In genomic region chr2:155742931-155743337, GRCm38 (mm10) we compare ENCODE assay signal across 9 mouse cellular contexts. TPM values are rescaled to one million over a fixed set of nuclear protein-coding genes. Genes with fewer than 3 reads are reported as not detected.
DNase-seq lines count a peak whose midpoint lies in the region; ATAC-seq lines count a peak whose summit lies in the region.
"Had no signal": no experiment of that assay in that cellular context is flagged by ENCODE, and none has a peak within 500 bp of the region (broad histone marks: within the 10 kb centered on the region; RNA-seq: fewer than 3 reads in every experiment).

No protein-coding gene starts in this region.

- 36% methylated on average over 12 of the region's 12 CpGs for WGBS in lung, embryonic 16.5 days
- WGBS in forebrain, embryonic 12.5 days, result 86% methylated on average over 12 of the region's 12 CpGs

- peak; percentile 63 for DNase-seq in MEL-GATA-1-ER (ENCODE audit: extremely low read depth, low read depth)
- peak; percentile 83 for DNase-seq in adrenal gland, postnatal 14 days
- peak; percentile 74 for DNase-seq in kidney, adult 11 months
- no peak for DNase-seq in embryo, embryonic 11 days

- H3K9ac ChIP-seq in lung, embryonic 16.5 days (ENCODE audit: low read length), result no peak overlapping the region
- no peak overlapping the region for H3K9ac ChIP-seq in forebrain, embryonic 12.5 days
- H3K9ac ChIP-seq: limb, embryonic 12.5 days had no signal

- no peak overlapping the region for H3K4me2 ChIP-seq in lung, embryonic 16.5 days (ENCODE audit: low read depth, low read length)
- no peak overlapping the region for H3K4me2 ChIP-seq in forebrain, embryonic 12.5 days
- H3K4me2 ChIP-seq: limb, embryonic 12.5 days had no signal

- peaks cover 6% of the 10 kb centered on the region; the same call in 1 of the 2 replicates for H3K4me1 ChIP-seq in lung, embryonic 16.5 days (replicated peaks; ENCODE audit: control insufficient read depth, insufficient read depth, low read length)
- no peaks in the 10 kb centered on the region for H3K4me1 ChIP-seq in forebrain, embryonic 12.5 days
- H3K4me1 ChIP-seq: limb, embryonic 12.5 days had no signal

- H3K27me3 ChIP-seq in lung, embryonic 16.5 days (ENCODE audit: control insufficient read depth, insufficient read depth, low read depth, low read length), result no peaks in the 10 kb centered on the region
- H3K27me3 ChIP-seq in forebrain, embryonic 12.5 days, result no peaks in the 10 kb centered on the region
- H3K27me3 ChIP-seq: limb, embryonic 12.5 days had no signal

- ATAC-seq in lung, embryonic 16.5 days (ENCODE audit: low read depth), result peak; percentile 92
- no peak for ATAC-seq in activated CD4-positive, CD25-positive, alpha-beta regulatory T cell, adult 4 months
- no peak for ATAC-seq in forebrain, embryonic 12.5 days (ENCODE audit: low FRiP score)

- no peak overlapping the region for H3K4me3 ChIP-seq in lung, embryonic 16.5 days (ENCODE audit: low read length)
- no peak overlapping the region for H3K4me3 ChIP-seq in forebrain, embryonic 12.5 days (replicated peaks)
- H3K4me3 ChIP-seq: limb, embryonic 12.5 days had no signal

- no peaks in the 10 kb centered on the region for H3K36me3 ChIP-seq in lung, embryonic 16.5 days (ENCODE audit: control insufficient read depth, insufficient read depth, low read length)
- no peaks in the 10 kb centered on the region for H3K36me3 ChIP-seq in forebrain, embryonic 12.5 days (replicated peaks)
- H3K36me3 ChIP-seq: limb, embryonic 12.5 days had no signal

- H3K9me3 ChIP-seq in lung, embryonic 16.5 days (ENCODE audit: control insufficient read depth, low read length), result no peaks in the 10 kb centered on the region
- no peaks in the 10 kb centered on the region for H3K9me3 ChIP-seq in forebrain, embryonic 12.5 days
- H3K9me3 ChIP-seq: limb, embryonic 12.5 days had no signal

- peak overlapping the region; percentile 84 for H3K27ac ChIP-seq in lung, embryonic 16.5 days (ENCODE audit: low read length)
- H3K27ac ChIP-seq in forebrain, embryonic 12.5 days, result no peak overlapping the region
- H3K27ac ChIP-seq: limb, embryonic 12.5 days had no signal

RNA-seq across cellular contexts. Expression of gene Gm17581, which starts 7.3 kb away (rescaled TPM):
- total RNA-seq in adrenal gland, postnatal 14 days (2021), result not detected in 2 replicates
- not detected in 2 replicates for polyA plus RNA-seq in lung, embryonic 16.5 days (2015; fragmentation: Nextera tagmentation; extraction: Ambion mirVana)
- polyA plus RNA-seq in activated CD4-positive, CD25-positive, alpha-beta regulatory T cell, adult 4 months (2017; shearing (Covaris generic)), result not detected
- not detected in 2 replicates for polyA plus RNA-seq in forebrain, embryonic 12.5 days (2016; fragmentation: Nextera tagmentation; extraction: Ambion mirVana)
- polyA plus RNA-seq: limb, embryonic 12.5 days; small intestine, adult 2 months had no signal

RNA-seq across cellular contexts. Expression of gene Procr, which starts 8.0 kb away (rescaled TPM):
- total RNA-seq in adrenal gland, postnatal 14 days (2021), result 38.3 and 52.9 TPM in 2 replicates
- polyA plus RNA-seq in lung, embryonic 16.5 days (2015; fragmentation: Nextera tagmentation; extraction: Ambion mirVana), result 16.3 and 16.8 TPM in 2 replicates
- polyA plus RNA-seq in activated CD4-positive, CD25-positive, alpha-beta regulatory T cell, adult 4 months (2017; shearing (Covaris generic)), result not detected
- 1.4 and 2.6 TPM in 2 replicates for polyA plus RNA-seq in forebrain, embryonic 12.5 days (2016; fragmentation: Nextera tagmentation; extraction: Ambion mirVana)

RNA-seq across cellular contexts. Expression of gene Edem2, which starts 13.7 kb away (rescaled TPM):
- 35.1 and 37.9 TPM in 2 replicates for total RNA-seq in adrenal gland, postnatal 14 days (2021)
- 47.0 and 49.0 TPM in 2 replicates for polyA plus RNA-seq in lung, embryonic 16.5 days (2015; fragmentation: Nextera tagmentation; extraction: Ambion mirVana)
- polyA plus RNA-seq in activated CD4-positive, CD25-positive, alpha-beta regulatory T cell, adult 4 months (2017; shearing (Covaris generic)), result 10 to 100 TPM; 39.9 to 45.0 TPM
- polyA plus RNA-seq in forebrain, embryonic 12.5 days (2016; fragmentation: Nextera tagmentation; extraction: Ambion mirVana), result 32.6 and 33.0 TPM in 2 replicates

RNA-seq across cellular contexts. Expression of gene Mmp24, which starts 32.2 kb away (rescaled TPM):
- 2.6 and 3.4 TPM in 2 replicates for total RNA-seq in adrenal gland, postnatal 14 days (2021)
- 0.06 and 0.09 TPM in 2 replicates for polyA plus RNA-seq in lung, embryonic 16.5 days (2015; fragmentation: Nextera tagmentation; extraction: Ambion mirVana)
- polyA plus RNA-seq in activated CD4-positive, CD25-positive, alpha-beta regulatory T cell, adult 4 months (2017; shearing (Covaris generic)), result under 1 TPM in 1 of 2 experiments, not detected in 1; 0.11 TPM
- 3.4 and 4.4 TPM in 2 replicates for polyA plus RNA-seq in forebrain, embryonic 12.5 days (2016; fragmentation: Nextera tagmentation; extraction: Ambion mirVana)

RNA-seq across cellular contexts. Expression of gene Trpc4ap, which starts 50.8 kb away (rescaled TPM):
- 110 and 124 TPM in 2 replicates for total RNA-seq in adrenal gland, postnatal 14 days (2021)
- 119 and 123 TPM in 2 replicates for polyA plus RNA-seq in lung, embryonic 16.5 days (2015; fragmentation: Nextera tagmentation; extraction: Ambion mirVana)
- 10 to 100 TPM; 55.4 to 66.2 TPM for polyA plus RNA-seq in activated CD4-positive, CD25-positive, alpha-beta regulatory T cell, adult 4 months (2017; shearing (Covaris generic))
- 159 and 167 TPM in 2 replicates for polyA plus RNA-seq in forebrain, embryonic 12.5 days (2016; fragmentation: Nextera tagmentation; extraction: Ambion mirVana)
